Mouse (Mus musculus): ENCODE measurements around the gene Gpc6.

DNA sequence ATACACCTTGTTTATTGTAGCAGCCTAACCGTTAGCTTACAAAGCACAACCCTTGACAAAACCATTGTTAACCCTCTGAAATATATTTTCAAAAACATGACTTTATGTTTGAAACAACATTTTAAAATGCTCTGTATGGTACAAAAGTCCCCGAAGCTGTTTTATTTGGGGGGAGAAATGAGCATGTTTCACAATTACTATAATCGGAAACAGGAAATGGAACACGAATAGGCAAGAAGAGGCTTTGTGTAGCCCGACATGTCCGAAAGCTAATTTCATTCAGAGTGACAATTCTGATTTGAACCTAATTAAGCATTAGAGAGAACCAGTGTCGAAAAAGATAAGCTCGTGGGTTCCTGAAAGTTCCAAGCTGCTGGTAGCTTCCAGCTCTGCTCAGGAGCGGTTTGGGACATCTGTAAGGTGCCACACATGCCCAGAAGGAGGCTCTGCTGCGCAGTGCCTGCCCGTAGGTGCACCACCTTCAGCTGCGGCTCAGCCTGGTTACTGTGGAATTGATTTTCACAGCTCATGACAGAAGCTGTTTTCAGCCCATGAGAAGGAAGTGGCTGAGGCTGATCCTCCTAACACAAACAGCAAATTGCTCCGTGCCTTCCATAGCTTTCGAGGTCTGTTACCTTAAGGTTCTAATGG is 12.9 kb downstream of the Gpc6 start:
- no peak for TF ChIP-seq POLR2A (IDR thresholded peaks at IDR 0.05; ENCODE audit: low read depth, low read length)
- TF ChIP-seq CTCF (IDR thresholded peaks at IDR 0.05; ENCODE audit: borderline replicate concordance, insufficient read depth, low read length) = peak; percentile 27; the same call in 1 of the 2 replicates
